Mouse (Mus musculus) mammary gland, adult 2 months (tissue): ENCODE data around the gene Sptssa. TPM values are rescaled to one million over a fixed set of nuclear protein-coding genes. Genes with fewer than 3 reads are reported as not detected.

Experiments used
- polyA plus RNA-seq: library from polyadenylated mRNA; depleted of rRNA; stranded (reverse); fragments of >200 nt; gene quantifications from 2 replicates; pipeline ENCODE4 v1.2.3, GENCODE M21; 2012; ENCODE audit warnings: low replicate concordance; rRNA removed

Gene Sptssa
- 59.3 and 60.9 TPM in 2 replicates for polyA plus RNA-seq

DNA sequence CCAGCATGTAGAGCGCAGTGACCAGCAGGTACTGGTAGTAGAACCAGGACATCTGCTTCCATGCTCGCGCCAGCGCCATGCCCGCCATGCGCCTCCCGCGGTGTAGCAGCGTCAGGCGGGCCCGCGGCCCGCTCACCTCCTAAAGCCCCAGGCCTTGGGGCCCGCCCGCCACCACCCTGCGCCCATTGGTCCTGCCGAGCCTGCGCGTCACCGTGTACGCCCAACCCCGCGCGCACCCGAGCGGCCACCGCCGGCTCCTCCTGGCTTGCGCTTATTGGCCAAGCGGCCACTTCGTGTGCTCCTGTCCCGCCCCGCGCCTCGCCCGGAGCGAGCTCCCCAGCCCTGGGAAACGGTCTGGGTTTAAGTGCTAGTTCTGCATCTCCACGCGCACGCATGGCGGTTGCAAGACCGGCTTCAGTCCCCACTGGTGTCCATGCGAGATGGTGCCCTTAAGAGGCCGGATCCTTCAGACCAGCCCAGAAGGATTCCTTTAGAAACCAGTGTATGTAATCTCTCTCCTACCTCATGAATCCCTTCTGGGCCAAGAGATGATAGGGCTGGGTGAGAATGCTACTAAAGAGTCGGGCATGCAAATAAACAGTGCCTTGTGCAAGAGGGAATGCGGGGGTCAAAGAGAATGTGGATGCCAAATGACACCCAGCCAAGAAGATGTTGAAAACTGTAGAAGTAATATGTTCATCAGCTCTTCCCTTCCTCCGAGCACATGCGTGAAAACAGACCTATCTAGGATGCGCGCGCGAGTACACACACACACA lies at the start of gene Sptssa:
TSS of gene Sptssa (minus strand) at position 178 of the 776 bp plus-strand sequence.

DNA sequence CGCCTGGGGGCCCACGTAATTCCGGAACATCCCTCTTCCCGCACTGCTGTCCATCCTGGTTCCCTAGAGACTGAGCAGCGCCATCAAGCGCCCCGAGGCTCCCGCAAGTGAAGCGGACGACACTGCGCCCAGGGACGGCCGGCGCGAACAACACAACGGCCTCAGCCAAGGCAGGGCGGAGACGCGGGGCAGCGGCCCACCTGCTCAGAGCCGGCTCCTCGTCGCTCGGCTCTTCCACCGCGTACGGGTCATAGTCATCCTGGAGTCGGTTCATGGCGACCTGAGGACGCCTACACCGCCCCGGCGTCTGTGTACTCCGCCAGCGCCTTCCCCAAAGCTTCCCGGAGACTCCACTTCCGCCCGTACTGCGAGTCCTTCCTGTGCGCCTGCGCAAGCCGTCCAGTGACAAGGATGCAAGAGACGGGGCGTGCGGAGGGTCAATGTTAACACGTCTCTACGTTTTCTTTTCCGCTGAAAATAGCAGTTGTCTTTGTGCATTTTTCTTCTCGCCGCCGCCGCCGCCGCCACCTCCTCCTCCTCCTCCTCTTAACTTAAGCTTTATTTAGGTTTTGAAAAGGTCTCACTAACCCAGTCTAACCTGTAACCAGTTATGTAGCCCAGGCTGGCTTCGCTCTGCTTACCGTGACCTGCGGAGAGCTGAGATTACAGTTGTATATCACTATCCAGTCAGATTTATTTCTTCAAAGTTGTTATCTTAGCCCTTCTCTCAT lies 39.3 kb upstream of the Sptssa start, which contains the start of gene Eapp:
TSS of gene Eapp (minus strand) at position 387 of the 731 bp plus-strand sequence.

Other genes with a start within 250 kb of the Sptssa start
- 6.0 and 9.1 TPM in 2 replicates for gene Eapp, start 39.3 kb upstream of the Sptssa start, polyA plus RNA-seq
- 19.2 and 20.6 TPM in 2 replicates for gene Snx6, start 139.1 kb upstream of the Sptssa start, polyA plus RNA-seq
- gene Cfl2, start 206.3 kb upstream of the Sptssa start, polyA plus RNA-seq: 6.8 and 39.2 TPM in 2 replicates